Mouse (Mus musculus): Measurements from ENCODE around the gene Actl9. TPM values are rescaled to one million over a fixed set of nuclear protein-coding genes. Genes with fewer than 3 reads are reported as not detected.

Actl9 gene
- total RNA-seq (2021), result not detected
- long read RNA-seq, experiment 1, result 0 reads
- long read RNA-seq, experiment 2, result 0 reads

DNA sequence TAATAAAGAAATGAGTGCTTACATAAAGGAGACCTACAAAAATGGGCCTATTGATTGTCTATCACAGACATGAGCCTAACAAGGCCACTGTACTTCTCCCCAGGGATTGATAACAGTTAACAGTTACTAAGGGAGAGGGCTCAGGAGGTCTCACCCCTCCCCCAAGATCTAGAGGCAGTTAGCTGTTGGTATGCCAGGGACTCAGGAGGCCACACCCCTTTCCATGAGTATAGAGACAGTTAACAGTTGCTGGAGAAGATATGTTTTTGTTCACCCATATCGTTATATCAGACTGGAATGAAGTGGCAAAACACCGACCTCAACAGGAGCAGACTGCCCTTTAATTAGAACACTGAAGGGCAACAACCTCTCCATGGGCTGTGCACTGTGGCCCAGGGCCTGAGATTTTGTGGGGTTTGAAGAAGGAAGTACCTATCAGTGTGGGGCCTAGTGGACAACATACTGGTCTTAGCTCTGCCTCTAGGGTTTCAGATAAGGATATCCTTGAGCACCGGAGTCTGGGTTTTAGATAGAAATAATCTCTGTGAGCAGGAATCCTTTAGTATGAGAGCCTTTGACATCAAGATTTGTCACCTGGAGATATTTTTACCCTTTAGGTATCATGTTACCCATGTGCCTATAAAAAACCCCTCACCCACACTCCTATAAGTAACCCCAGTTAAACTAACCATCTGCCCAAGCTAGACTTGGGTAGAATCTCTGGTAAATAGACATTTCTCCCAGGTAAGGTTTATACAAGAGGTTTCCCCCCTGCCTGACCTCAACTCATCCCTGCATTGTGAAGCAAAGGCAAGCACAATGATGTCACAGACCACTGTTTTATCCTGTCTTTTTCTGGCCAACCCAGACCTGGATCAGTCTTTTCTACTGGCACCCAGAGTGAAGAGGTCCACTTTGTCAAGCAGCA lies at the start of gene Actl9:
Gene Actl9 (plus strand): TSS at position 878 of the 928 bp plus-strand sequence.
- DNase-seq, result no peak
- intact Hi-C loops (cut with DNase I; ENCODE audit: low total_unique reads), result no loop called here

DNA sequence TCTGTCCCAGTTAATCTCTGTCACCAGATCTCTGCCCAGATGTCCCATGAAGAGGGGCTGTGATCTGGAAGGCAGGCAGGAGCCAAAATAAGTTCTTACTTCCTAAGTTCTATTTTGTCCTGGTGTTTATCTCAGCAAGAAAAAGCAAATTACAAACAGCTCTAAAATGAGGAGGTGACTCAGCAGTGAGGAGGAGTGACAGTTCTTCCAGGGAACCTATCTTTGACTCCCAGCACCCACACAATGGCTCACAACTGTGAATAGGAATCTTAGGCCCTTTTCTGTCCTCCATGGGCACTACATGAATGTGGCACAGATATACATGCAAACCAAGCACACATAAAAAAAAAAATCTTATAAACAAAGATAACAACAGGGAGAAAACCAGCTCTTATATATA lies 47.0 kb upstream of the Actl9 start:
- intact Hi-C loops (cut with DNase I; ENCODE audit: low total_unique reads), result no loop called here
- no peak for DNase-seq

DNA sequence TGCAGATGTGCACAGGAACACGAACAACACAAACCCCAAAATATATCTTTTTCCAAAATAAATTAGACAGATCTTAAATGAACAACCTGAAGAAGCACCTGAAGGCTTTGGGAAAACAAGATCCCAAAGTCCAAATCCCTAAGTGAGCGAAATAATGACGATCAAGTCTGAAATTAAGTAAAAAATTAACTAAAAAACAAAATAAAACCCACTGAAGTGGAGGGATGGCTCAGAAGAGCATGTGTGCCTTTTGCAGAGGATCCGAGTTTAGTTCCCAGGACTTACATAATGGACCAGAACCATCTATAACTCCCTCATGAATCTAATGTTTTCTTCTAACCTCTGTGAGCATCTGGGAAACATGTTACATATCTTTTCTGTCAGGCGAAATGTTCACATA lies 40.4 kb upstream of the Actl9 start:
- intact Hi-C loops (cut with DNase I; ENCODE audit: low total_unique reads), result no loop called here

DNA sequence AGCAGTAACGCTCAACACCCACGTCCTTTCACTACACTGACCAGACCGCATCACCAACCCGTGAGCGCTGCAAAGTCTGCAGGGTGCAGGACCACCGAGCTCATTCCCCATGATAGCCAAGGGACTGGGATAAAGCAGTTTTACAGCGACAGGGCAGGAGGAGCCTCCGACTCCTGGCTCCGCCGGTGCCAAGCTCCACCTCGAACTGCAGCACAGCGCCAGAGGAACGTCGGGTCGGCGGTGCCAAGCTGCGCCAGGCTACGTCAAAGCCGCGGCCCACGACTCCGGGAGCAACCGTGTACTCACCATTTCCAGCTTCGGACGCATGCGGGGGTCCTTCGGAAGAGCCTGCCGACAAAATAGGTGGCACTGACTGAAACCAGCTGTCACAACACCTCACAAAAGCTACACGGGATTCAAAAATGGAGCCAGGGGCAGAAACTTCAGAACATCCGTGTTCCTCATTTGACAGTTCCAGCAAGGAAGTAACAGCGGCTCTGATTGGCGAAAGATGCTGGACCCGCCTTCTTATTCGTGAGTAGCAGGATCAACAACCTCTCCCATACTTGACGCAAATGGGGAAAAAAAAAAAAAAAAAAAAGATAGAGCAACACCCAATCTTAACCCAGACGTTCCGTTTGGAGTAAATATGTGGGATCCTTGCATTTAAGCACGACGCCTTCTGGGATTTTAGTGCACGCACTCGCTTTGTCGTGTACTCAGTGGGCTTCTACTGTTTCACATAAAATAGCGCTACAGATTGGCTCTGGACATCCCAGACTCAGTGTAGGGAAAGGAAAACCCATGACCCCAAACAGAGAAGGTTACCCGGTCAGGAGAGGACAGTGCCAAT lies 38.3 kb upstream of the Actl9 start, which contains the start of gene Zfp101:
Gene Zfp101 (minus strand): TSS at position 460 of the 853 bp plus-strand sequence.
- DNase-seq, result peak; percentile 84
- intact Hi-C loops (cut with DNase I; ENCODE audit: low total_unique reads), result no loop called here

More for the DNA sequence above, 40.4 kb upstream of the Actl9 start:
- DNase-seq, result no peak

DNA sequence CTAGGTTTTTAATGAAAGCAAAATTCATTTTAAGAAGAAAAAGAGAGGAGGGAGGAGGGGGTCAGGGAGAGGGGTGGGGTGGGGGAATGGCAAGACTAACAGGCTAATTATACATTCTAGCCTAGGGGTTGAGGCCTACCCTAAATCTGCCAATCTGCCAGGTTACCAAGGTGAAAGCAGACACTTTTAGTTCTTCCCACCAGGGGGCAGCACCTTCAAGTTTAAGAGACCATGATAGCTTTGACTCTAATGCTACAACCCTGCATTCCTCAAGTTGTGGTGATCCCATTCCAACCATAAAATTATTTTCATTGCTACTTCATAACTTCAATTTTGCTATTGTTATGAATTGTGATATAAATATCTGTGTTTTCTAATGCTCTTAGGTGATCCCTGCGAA lies 6.5 kb downstream of the Actl9 start:
- peak; percentile 71 for DNase-seq
- intact Hi-C loops (cut with DNase I; ENCODE audit: low total_unique reads), result no loop called here

DNA sequence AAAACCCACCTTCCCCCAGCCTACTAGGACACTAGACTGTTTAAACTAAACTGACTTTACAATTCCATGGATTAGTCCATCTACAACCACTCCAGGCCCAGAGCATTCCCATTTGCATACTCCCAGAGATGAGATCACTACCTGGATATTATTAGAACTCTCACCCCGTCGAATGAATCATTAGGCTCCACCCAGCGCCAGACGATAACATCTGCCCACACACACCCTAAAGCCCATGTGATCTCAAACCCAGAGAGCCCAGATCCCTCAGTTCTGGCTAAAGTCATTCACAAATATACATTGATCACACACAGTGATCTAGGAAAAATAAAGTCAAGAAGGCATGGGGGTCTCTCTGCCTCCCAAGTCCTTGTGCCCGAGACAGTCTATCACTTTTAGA lies 7.2 kb downstream of the Actl9 start:
- no peak for DNase-seq
- intact Hi-C loops (cut with DNase I; ENCODE audit: low total_unique reads), result loop anchor here (2.0 kb wide), 1 partner anchor 99 kb away; no protein-coding TSS in a partner anchor

DNA sequence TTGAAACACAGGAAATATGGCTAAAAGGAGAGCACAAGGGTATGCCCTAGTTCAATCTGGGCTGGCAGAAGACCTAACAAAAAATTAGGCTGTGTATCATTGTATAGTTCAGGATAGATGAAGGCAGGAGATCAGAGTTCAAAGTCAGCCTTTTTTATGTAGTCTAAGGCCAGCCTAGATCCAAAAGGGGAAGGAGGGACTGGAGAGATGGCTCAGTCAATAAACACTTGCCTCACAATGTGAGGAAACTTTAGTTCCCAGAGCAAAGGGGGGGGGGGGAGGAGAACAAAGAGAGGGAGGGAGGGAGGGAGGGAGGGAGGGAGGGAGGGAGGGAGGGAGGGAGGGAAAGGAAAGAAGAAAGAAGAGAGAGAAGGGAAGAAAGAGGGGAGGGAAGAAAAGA lies 8.5 kb downstream of the Actl9 start:
- no peak for DNase-seq
- intact Hi-C loops (cut with DNase I; ENCODE audit: low total_unique reads), result loop anchor here (2.0 kb wide), 1 partner anchor 98 kb away; no protein-coding TSS in a partner anchor

DNA sequence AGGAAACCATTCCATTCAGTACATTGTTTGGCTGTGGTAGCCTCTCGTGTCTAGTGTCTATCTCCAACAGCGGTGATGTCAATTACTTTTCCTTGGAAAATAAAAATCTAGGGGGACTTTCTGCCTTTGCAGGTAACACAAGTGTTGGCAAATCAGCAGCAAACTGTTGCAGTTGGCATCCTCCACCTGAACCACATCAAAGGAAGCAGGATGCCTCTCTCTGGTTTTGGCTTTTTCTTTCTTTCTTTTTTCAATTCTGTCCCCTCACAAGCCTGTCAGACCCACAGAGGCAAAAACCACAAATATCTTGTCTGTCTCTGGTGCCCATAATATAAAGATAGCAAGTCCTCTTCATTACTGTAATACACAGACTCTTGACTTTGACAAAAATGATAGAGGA lies 23.9 kb downstream of the Actl9 start:
- intact Hi-C loops (cut with DNase I; ENCODE audit: low total_unique reads), result no loop called here
- no peak for DNase-seq

DNA sequence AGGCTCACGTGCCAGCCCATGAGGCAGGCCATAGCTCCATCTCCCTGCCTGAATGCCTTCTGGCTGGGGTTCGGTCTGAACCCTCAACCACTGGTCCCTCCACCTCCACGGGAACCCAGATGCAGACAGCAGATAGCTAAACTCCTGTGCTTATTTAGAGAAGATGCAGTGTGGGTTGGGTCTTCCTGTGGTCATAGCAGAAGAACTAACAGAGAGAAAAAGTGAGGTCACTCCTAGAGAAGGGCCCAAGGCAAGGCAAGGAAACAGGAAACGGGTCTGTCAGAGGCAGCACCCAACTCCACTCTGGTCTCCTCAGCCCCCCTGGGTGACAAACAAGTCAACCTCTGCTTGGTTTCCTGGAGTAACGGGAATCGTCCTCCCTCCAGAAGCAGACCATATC lies 38.5 kb downstream of the Actl9 start:
- intact Hi-C loops (cut with DNase I; ENCODE audit: low total_unique reads), result no loop called here
- DNase-seq, result no peak

Other genes with a start within 250 kb of the Actl9 start
- not detected for gene Olfr239, start 241.6 kb upstream of the Actl9 start, total RNA-seq (2021)
- gene Olfr1564, start 211.2 kb upstream of the Actl9 start, total RNA-seq (2021), result under 1 TPM; 0.11 to 0.27 TPM
- gene Zfp955a, start 177.8 kb upstream of the Actl9 start, total RNA-seq (2021), result 1 to 10 TPM; 4.9 to 5.4 TPM
- gene Olfr63, start 168.2 kb upstream of the Actl9 start, total RNA-seq (2021), result not detected
- 10 to 100 TPM; 10.9 to 11.9 TPM for gene Zfp955b, start 143.4 kb upstream of the Actl9 start, total RNA-seq (2021)
- gene Zfp81, start 74.0 kb upstream of the Actl9 start, total RNA-seq (2021), result 1 to 10 TPM; 3.8 TPM
- gene Zfp101, start 38.3 kb upstream of the Actl9 start, total RNA-seq (2021), result 1 to 10 TPM; 4.1 to 4.4 TPM
- gene Adamts10, start 91.3 kb downstream of the Actl9 start, total RNA-seq (2021), result 10 to 100 TPM; 17.3 to 19.1 TPM
- gene Myo1f, start 122.8 kb downstream of the Actl9 start, total RNA-seq (2021), result 1 to 10 TPM in 1 of 2 experiments, under 1 TPM in 1; 0.93 to 1.4 TPM
- gene Zfp414, start 196.2 kb downstream of the Actl9 start, total RNA-seq (2021), result 10 to 100 TPM in 1 of 2 experiments, 1 to 10 TPM in 1; 9.9 to 13.1 TPM
- gene Pram1, start 205.2 kb downstream of the Actl9 start, total RNA-seq (2021), result not detected